Mouse (Mus musculus) heart, embryonic 11.5 days (tissue): ENCODE measurements at regions not wholly inside any gene's neighbourhood (a gene's known extent, or its start where the extent isn't known, plus 50 kb on each side); places are given as distances from the start of the nearest gene placed in this dataset.

Source experiments
- ATAC-seq: fragments of 200-750 bp; cut with Nextera tagmentation; replicated peaks from 2 replicates; pipeline ENCODE4 v1.8.0; 2017; ENCODE audit warnings: moderate library complexity; ENCODE audit not compliant: insufficient number of reproducible peaks, low FRiP score, low TSS enrichment
- H3K27ac ChIP-seq: fragments of 300-500 bp; sonication (generic); 2 replicates; pipeline ENCODE4 v1.5.1; 2014; ENCODE audit warnings: mild to moderate bottlenecking, low read depth, low read length
- H3K27me3 ChIP-seq: fragments of 300-500 bp; sonication (generic); 2 replicates; pipeline ENCODE4 v1.6.1; 2014; ENCODE audit warnings: mild to moderate bottlenecking, low read length, mixed read lengths; ENCODE audit not compliant: control insufficient read depth, insufficient read depth
- H3K36me3 ChIP-seq: fragments of 300-500 bp; sonication (generic); 2 replicates; pipeline ENCODE4 v1.6.1; 2014; ENCODE audit warnings: mild to moderate bottlenecking, low read length, moderate library complexity, mixed read lengths; ENCODE audit not compliant: control insufficient read depth, insufficient read depth
- H3K4me1 ChIP-seq: fragments of 300-500 bp; sonication (generic); 2 replicates; pipeline ENCODE4 v1.6.1; 2014; ENCODE audit warnings: low read length; ENCODE audit not compliant: control insufficient read depth, insufficient read depth
- H3K4me2 ChIP-seq: fragments of 300-500 bp; sonication (generic); 2 replicates; pipeline ENCODE4 v1.6.1; 2014; ENCODE audit warnings: mild to moderate bottlenecking, moderate library complexity
- H3K4me3 ChIP-seq: fragments of 300-500 bp; sonication (generic); 2 replicates; pipeline ENCODE4 v1.5.1; 2014; ENCODE audit warnings: low read depth, low read length
- H3K9ac ChIP-seq: fragments of 300-500 bp; sonication (generic); 2 replicates; pipeline ENCODE4 v1.6.1; 2014; ENCODE audit warnings: mild to moderate bottlenecking, low read depth, low read length, moderate library complexity
- H3K9me3 ChIP-seq: fragments of 300-500 bp; sonication (generic); replicated peaks from 2 replicates; pipeline ENCODE4 v1.6.1; 2016; ENCODE audit warnings: low read length; ENCODE audit not compliant: control insufficient read depth
- WGBS: fragments of 180-500 bp; shearing (Covaris S2); extraction: QIAGEN DNeasy Blood & Tissue Kit; methylation state at CpG from one replicate; pipeline ENCODE4 v1.1.7; 2014; ENCODE audit not compliant: insufficient replicate concordance; 5-methylcytosine and 5-hydroxymethylcytosine counted together

GRCm38 (mm10) chr11:19838932-19839331 lies 85.2 kb upstream of the Spred2 start:
- WGBS, result 87% methylated on average over 5 of the region's 5 CpGs
- Histone ChIP-seq H3K4me1 (no peaks in the 10 kb centered on the region), H3K36me3 (no peaks in the 10 kb centered on the region), H3K27me3 (no peaks in the 10 kb centered on the region), H3K9me3 (no peaks in the 10 kb centered on the region), H3K4me3 (no peak overlapping the region), H3K27ac (no peak overlapping the region), H3K4me2 (no peak overlapping the region), H3K9ac (no peak overlapping the region)
- ATAC-seq, result no peak

GRCm38 (mm10) chr11:19843084-19843483 lies 81.1 kb upstream of the Spred2 start:
- no peak for ATAC-seq
- Histone ChIP-seq H3K4me1 (no peaks in the 10 kb centered on the region), H3K27me3 (no peaks in the 10 kb centered on the region), H3K9ac (no peak overlapping the region), H3K4me2 (no peak overlapping the region), H3K27ac (no peak overlapping the region), H3K36me3 (no peaks in the 10 kb centered on the region), H3K9me3 (no peaks in the 10 kb centered on the region), H3K4me3 (no peak overlapping the region)
- 71% methylated on average over 3 of the region's 3 CpGs for WGBS

GRCm38 (mm10) chr11:19847910-19848309 lies 76.3 kb upstream of the Spred2 start:
- H3K9me3 ChIP-seq, result no peaks in the 10 kb centered on the region
- no peaks in the 10 kb centered on the region for H3K36me3 ChIP-seq
- H3K27ac ChIP-seq, result no peak overlapping the region
- H3K4me1 ChIP-seq, result peaks cover 13% of the 10 kb centered on the region; the same call in 1 of the 2 replicates
- no peak overlapping the region for H3K4me3 ChIP-seq
- WGBS, result 80% methylated on average over 6 of the region's 6 CpGs
- no peak overlapping the region for H3K9ac ChIP-seq
- no peak overlapping the region for H3K4me2 ChIP-seq
- H3K27me3 ChIP-seq, result no peaks in the 10 kb centered on the region
- no peak for ATAC-seq

GRCm38 (mm10) chr11:19848412-19848811 lies 75.8 kb upstream of the Spred2 start:
- no peaks in the 10 kb centered on the region for H3K9me3 ChIP-seq
- no peaks in the 10 kb centered on the region for H3K36me3 ChIP-seq
- no peak for ATAC-seq
- no peak overlapping the region for H3K9ac ChIP-seq
- H3K4me1 ChIP-seq, result peaks cover 13% of the 10 kb centered on the region; the same call in 1 of the 2 replicates
- no peak overlapping the region for H3K4me3 ChIP-seq
- WGBS, result 72% methylated on average over 6 of the region's 6 CpGs
- H3K27ac ChIP-seq, result no peak overlapping the region
- H3K27me3 ChIP-seq, result no peaks in the 10 kb centered on the region
- H3K4me2 ChIP-seq, result no peak overlapping the region

DNA sequence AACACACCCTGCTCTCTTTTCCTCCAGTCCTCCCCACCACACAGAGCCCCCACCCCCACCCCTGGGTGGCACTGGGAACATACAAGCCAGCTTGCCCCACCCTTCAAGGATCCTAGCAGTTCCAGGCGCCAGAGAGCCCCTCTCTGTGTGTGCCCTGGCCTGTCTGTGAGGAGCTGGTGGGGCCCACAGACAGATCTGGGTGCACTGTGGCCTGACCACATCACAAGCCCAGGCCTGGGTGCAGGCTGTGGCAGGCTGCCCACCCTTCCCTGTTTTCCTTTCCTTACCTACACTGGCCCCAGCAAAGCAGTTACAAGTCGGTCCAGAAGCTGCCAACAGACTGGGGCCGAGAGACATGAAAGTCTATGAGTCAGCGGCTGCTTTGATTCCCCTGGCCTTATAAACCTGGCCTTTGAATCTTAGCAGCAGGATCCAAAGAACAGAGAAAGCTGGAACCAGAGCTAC lies 74.8 kb upstream of the Spred2 start:
- no peaks in the 10 kb centered on the region for H3K27me3 ChIP-seq
- no peak overlapping the region for H3K4me3 ChIP-seq
- no peak for ATAC-seq
- no peak overlapping the region for H3K9ac ChIP-seq
- 53% methylated on average over 4 of the region's 4 CpGs for WGBS
- H3K27ac ChIP-seq, result no peak overlapping the region; the same call in 1 of the 2 replicates
- H3K36me3 ChIP-seq, result no peaks in the 10 kb centered on the region
- no peak overlapping the region for H3K4me2 ChIP-seq
- peaks cover 13% of the 10 kb centered on the region; the same call in 1 of the 2 replicates for H3K4me1 ChIP-seq
- no peaks in the 10 kb centered on the region for H3K9me3 ChIP-seq

DNA sequence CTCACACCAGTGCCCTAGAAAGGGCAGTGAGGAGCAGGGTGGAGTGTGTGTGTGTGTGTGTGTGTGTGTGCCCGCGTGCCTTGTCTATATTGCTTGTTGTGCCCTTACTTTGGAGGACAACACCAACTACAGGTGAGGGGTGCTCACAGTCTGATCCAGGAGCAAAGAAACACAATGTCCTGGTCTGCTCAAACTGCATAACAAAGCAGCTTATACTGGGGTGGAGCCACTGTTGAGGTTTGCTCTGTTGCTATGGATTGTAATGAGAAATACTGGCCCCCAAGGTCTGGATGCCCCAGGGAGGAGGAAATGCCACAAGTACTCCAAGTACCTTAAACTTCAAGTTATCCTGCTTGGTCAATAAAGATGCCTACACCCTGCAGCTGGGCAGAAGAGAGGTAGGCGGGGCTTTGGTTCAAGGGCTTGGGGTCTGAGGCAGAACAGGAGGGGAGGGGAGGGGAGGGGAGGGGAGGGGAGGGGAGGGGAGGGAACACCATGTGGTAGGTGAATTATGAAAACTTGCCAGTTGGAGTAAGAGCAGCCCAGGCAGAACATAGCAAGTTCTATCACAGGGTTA lies 74.2 kb upstream of the Spred2 start:
- Histone ChIP-seq H3K27ac (no peak overlapping the region), H3K27me3 (no peaks in the 10 kb centered on the region), H3K9me3 (no peaks in the 10 kb centered on the region), H3K36me3 (no peaks in the 10 kb centered on the region), H3K4me3 (no peak overlapping the region), H3K4me2 (no peak overlapping the region), H3K9ac (no peak overlapping the region), H3K4me1 (peaks cover 13% of the 10 kb centered on the region; the same call in 1 of the 2 replicates)
- 67% methylated on average over 3 of the region's 3 CpGs for WGBS
- no peak for ATAC-seq

DNA sequence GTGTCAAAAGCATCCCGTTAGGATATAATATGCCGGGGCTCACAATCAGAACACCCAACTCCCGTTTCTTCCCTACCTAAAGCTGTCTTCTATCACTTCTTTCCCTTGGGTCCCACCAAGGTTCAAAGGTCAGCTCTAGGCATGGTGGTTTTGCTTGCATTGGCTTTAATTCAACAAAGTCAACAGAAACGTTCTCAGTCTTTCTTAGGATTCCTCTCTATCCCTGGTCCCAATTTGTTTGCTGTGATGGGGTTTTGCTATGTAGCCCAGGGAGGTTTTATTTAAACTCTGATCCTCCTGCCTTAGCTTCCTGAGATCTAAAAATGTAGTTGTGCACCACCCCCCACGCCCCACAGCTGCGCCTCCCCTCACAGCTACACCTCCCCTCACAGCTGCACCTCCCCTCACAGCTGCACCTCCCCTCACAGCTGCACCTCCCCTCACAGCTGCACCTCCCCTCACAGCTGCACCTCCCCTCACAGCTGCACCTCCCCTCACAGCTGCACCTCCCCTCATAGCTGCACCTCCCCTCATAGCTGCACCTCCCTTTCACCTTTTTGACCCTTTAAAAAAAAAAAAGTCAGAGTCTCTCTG lies 73.1 kb upstream of the Spred2 start:
- Histone ChIP-seq H3K4me2 (no peak overlapping the region), H3K9ac (no peak overlapping the region), H3K9me3 (no peaks in the 10 kb centered on the region), H3K4me1 (peaks cover 13% of the 10 kb centered on the region; the same call in 1 of the 2 replicates), H3K4me3 (no peak overlapping the region), H3K27ac (no peak overlapping the region), H3K36me3 (no peaks in the 10 kb centered on the region), H3K27me3 (no peaks in the 10 kb centered on the region)
- ATAC-seq, result no peak
- 16% methylated on average over 6 of the region's 6 CpGs for WGBS

DNA sequence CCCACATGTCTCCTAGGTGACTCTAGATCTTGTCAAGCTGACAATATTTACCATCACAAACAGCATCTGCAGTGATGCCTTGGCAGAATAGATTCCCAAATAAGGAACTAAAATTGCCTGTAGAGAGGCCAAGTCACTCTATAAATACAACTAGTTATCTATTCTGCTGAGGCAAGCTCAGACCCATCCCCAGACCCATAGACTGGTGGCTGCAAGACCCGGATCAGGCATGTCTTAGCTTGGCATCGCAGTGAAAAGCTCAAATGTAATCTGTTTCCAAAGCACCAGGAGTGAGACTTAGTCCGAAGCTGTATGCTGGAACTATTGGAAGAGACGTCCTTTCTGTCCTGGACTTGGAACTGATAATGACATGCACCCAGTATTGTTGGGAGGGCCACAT lies 62.6 kb upstream of the Spred2 start:
- no peak overlapping the region for H3K27ac ChIP-seq

DNA sequence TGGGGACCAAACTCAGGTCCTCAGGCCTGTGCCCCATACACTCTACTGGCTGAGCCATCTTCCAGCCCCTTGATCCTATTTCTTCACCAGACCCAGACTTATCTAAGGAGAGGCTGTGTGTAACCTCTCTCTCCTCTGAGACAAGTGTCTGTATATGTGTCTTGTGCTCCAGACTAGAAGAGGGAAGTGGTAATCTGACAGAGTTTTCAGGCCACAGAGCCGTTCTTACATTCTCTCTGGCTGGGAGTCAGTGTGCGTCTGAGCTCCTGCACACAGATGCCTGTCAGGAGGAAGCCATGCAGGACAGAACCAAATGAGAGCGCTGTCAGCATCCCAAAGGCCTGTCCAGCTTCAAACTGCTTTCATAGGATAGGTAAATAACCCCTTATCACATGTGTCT lies 60.8 kb upstream of the Spred2 start:
- Histone ChIP-seq H3K9ac (no peak overlapping the region), H3K27me3 (no peaks in the 10 kb centered on the region), H3K4me2 (no peak overlapping the region), H3K27ac (no peak overlapping the region), H3K36me3 (no peaks in the 10 kb centered on the region), H3K9me3 (no peaks in the 10 kb centered on the region), H3K4me1 (no peaks in the 10 kb centered on the region), H3K4me3 (no peak overlapping the region)
- no peak for ATAC-seq
- 64% methylated on average over 3 of the region's 3 CpGs for WGBS

More for the DNA sequence above, 62.6 kb upstream of the Spred2 start:
- Histone ChIP-seq H3K4me2 (no peak overlapping the region), H3K9ac (no peak overlapping the region), H3K4me1 (no peaks in the 10 kb centered on the region), H3K27me3 (no peaks in the 10 kb centered on the region), H3K4me3 (no peak overlapping the region), H3K36me3 (no peaks in the 10 kb centered on the region), H3K9me3 (no peaks in the 10 kb centered on the region)
- WGBS, result 79% methylated on average over 4 of the region's 4 CpGs
- no peak for ATAC-seq
